Mouse (Mus musculus) testis, adult 2 months (tissue): ENCODE results near the gene 6030468B19Rik. TPM values are rescaled to one million over a fixed set of nuclear protein-coding genes. Genes with fewer than 3 reads are reported as not detected.

Experiments
- H3K27ac ChIP-seq: fragments of 200-500 bp; 2 replicates; pipeline ENCODE4 v1.5.1; 2012; ENCODE audit warnings: low read depth, low read length; ENCODE audit not compliant: control insufficient read depth, insufficient read depth
- H3K27me3 ChIP-seq: fragments of 200-500 bp; 2 replicates; pipeline ENCODE4 v1.6.1; 2012; ENCODE audit warnings: mild to moderate bottlenecking, low read length, moderate library complexity; ENCODE audit not compliant: control insufficient read depth, insufficient read depth
- H3K36me3 ChIP-seq: fragments of 200-500 bp; 2 replicates; pipeline ENCODE4 v1.6.1; 2012; ENCODE audit warnings: mild to moderate bottlenecking, low read length; ENCODE audit not compliant: control insufficient read depth, insufficient read depth
- H3K4me1 ChIP-seq: fragments of 200-500 bp; 2 replicates; pipeline ENCODE4 v1.6.1; 2012; ENCODE audit warnings: low read length; ENCODE audit not compliant: control insufficient read depth, insufficient read depth
- H3K4me3 ChIP-seq: fragments of 200-500 bp; 2 replicates; pipeline ENCODE4 v1.5.1; 2012; ENCODE audit warnings: low read depth, mild to moderate bottlenecking, low read length, moderate library complexity, mixed read lengths; ENCODE audit not compliant: control insufficient read depth
- CTCF ChIP-seq: fragments of 200-500 bp; IDR thresholded peaks from 2 replicates; pipeline ENCODE4 v1.5.1; 2012; ENCODE audit warnings: low read depth, mild to moderate bottlenecking, inconsistent platforms, low read length, moderate library complexity; ENCODE audit not compliant: control insufficient read depth, insufficient read depth, insufficient replicate concordance
- POLR2A ChIP-seq: fragments of 200-500 bp; IDR thresholded peaks from 2 replicates; pipeline ENCODE4 v1.6.1; 2012; ENCODE audit warnings: low read depth, mild to moderate bottlenecking, inconsistent platforms, low read length, moderate library complexity; ENCODE audit not compliant: control insufficient read depth
- polyA plus RNA-seq: library from polyadenylated mRNA; depleted of rRNA; stranded (reverse); fragments of >200 nt; gene quantifications from 2 replicates; pipeline ENCODE4 v1.2.3, GENCODE M21; 2012; rRNA removed

The 6030468B19Rik gene
- polyA plus RNA-seq, 1 experiment, result not detected

DNA sequence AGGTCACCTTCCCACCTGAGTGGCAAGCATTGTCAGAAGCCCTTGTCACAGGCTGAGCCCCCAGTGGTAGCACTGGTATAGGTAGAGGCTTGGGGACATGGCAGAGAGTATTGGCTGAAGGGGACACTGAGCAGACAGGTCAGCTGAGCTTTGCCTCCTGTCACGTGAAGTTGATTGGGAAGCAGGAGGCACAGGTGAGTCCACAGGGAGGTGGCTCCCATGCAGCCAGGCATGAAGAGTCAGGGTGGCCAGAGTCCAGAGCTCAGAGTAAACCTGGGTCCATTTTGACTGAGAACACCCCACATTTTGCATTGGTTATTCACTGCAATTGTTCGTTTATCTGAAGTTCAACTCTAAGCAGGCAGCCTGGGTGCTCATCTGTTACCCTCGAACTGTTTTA lies 55.4 kb downstream of the 6030468B19Rik start:
- Histone ChIP-seq H3K4me1 (peaks cover 12% of the 10 kb centered on the region), H3K36me3 (peaks cover 6% of the 10 kb centered on the region), H3K4me3 (no peak overlapping the region), H3K27ac (no peak overlapping the region), H3K27me3 (no peaks in the 10 kb centered on the region)
- no peak for TF ChIP-seq CTCF
- no peak for TF ChIP-seq POLR2A

DNA sequence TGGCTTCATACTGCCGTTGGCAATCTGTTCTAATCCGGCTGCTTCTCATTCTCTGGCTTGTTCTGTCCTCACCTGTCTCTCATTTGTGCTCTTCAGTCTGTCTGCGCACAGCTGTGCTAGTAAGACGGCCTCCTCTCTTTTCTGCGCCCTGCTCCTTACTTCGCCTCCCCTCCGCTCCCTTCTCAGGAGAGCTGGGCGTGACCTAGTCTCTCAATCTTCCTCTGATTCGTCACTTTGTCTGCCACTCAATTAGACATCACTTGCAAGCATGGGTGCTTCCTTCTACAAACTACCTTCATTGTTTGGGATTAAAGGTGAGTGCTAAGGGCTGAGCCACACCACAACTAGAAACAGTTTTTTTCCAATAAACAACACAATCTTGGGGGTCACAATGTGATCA lies 56.8 kb downstream of the 6030468B19Rik start:
- Histone ChIP-seq H3K27ac (no peak overlapping the region), H3K27me3 (no peaks in the 10 kb centered on the region), H3K4me3 (no peak overlapping the region), H3K4me1 (peaks cover 3% of the 10 kb centered on the region; the same call in 1 of the 2 replicates), H3K36me3 (peaks cover 6% of the 10 kb centered on the region)
- TF ChIP-seq POLR2A (no peak), CTCF (no peak)

DNA sequence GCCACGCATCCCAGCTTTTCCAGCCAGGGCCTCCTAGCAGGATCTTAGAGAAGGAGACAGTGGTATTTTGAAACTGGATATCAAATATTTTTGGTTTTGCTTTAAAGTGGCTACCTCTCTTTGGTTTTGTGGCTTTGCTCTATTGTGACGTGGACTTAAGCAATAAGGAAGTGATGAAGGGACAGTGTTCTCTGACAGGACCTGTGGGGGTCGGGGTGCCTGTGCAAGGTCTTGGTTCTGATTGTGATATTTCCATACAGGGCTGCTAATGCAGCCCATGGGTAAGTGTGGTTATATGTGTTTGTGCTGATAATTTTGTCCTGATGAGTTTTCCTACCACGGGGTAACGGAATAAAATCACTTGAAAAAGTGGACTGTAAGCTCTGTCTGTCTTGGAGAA lies 57.9 kb downstream of the 6030468B19Rik start:
- H3K36me3 ChIP-seq, result peaks cover 6% of the 10 kb centered on the region
- H3K27ac ChIP-seq, result no peak overlapping the region
- no peaks in the 10 kb centered on the region; the same call in 1 of the 2 replicates for H3K4me1 ChIP-seq
- no peak for TF ChIP-seq POLR2A
- TF ChIP-seq CTCF, result no peak
- H3K27me3 ChIP-seq, result no peaks in the 10 kb centered on the region
- H3K4me3 ChIP-seq, result no peak overlapping the region

DNA sequence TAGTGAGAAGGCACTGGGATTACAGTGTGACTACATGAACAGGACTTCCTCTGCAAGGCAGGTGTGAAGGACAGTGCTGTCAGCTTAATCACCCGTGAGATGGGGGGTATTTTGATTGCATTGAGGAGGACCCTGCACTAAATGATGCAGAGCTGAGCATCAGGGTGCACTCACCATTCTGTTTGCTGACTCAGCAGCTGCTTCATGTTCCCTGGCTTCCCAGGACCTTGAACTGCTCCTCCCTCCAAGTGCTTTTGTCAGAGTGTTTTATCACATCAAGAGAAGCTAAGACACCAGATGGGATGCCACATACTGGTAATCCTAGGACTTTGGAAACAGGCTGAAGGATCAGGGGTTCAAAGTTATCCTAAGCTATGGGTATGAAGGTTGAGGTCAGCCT lies 58.5 kb downstream of the 6030468B19Rik start:
- no peaks in the 10 kb centered on the region for H3K4me1 ChIP-seq
- H3K27ac ChIP-seq, result no peak overlapping the region
- H3K4me3 ChIP-seq, result no peak overlapping the region
- peaks cover 6% of the 10 kb centered on the region for H3K36me3 ChIP-seq
- H3K27me3 ChIP-seq, result no peaks in the 10 kb centered on the region
- TF ChIP-seq POLR2A (no peak), CTCF (no peak)

Other genes with a start within 250 kb of the 6030468B19Rik start
- gene Tnrc6c, start 143.4 kb upstream of the 6030468B19Rik start, polyA plus RNA-seq, result 25.4 and 28.0 TPM in 2 replicates
- gene Tmc8, start 15.6 kb upstream of the 6030468B19Rik start, polyA plus RNA-seq, result 1.2 TPM in 2 replicates
- gene Tmc6, start 15.5 kb upstream of the 6030468B19Rik start, polyA plus RNA-seq, result 9.7 and 10.1 TPM in 2 replicates
- gene Gm20708, start 12.0 kb downstream of the 6030468B19Rik start, polyA plus RNA-seq, result 1.0 TPM in 1 of 2 replicates, not detected in the other
- gene Syngr2, start 12.0 kb downstream of the 6030468B19Rik start, polyA plus RNA-seq, result 21.3 and 32.5 TPM in 2 replicates
- gene Afmid, start 28.3 kb downstream of the 6030468B19Rik start, polyA plus RNA-seq, result 4.0 and 5.7 TPM in 2 replicates
- 4.8 and 5.8 TPM in 2 replicates for gene Tk1, start 28.4 kb downstream of the 6030468B19Rik start, polyA plus RNA-seq
- 46.1 and 46.3 TPM in 2 replicates for gene Birc5, start 51.6 kb downstream of the 6030468B19Rik start, polyA plus RNA-seq
- 5.3 and 6.1 TPM in 2 replicates for gene Tmem235, start 63.1 kb downstream of the 6030468B19Rik start, polyA plus RNA-seq
- gene Tha1, start 75.8 kb downstream of the 6030468B19Rik start, polyA plus RNA-seq, result 2.1 and 2.5 TPM in 2 replicates
- gene Socs3, start 172.4 kb downstream of the 6030468B19Rik start, polyA plus RNA-seq, result 0.51 and 0.61 TPM in 2 replicates
- gene Pgs1, start 188.6 kb downstream of the 6030468B19Rik start, polyA plus RNA-seq, result 55.3 and 59.6 TPM in 2 replicates